Mouse (Mus musculus) inflammation-experienced regulatory T-cells, adult 6 months (primary cell): ENCODE measurements around the gene Txnrd3. TPM values are rescaled to one million over a fixed set of nuclear protein-coding genes. Genes with fewer than 3 reads are reported as not detected.

ENCODE experiments used
- ATAC-seq: one replicate; pipeline ENCODE4 v1.8.0; 2017
- polyA plus RNA-seq, 3 experiments: library from polyadenylated mRNA; unstranded; fragments of 100-300 nt; shearing (Covaris generic); gene quantifications; one replicate each; pipeline ENCODE4 v1.2.1; 2017

Txnrd3 gene
- polyA plus RNA-seq, 3 experiments from 2014 or later: 0.48 to 0.74 TPM; not detected in 1

DNA sequence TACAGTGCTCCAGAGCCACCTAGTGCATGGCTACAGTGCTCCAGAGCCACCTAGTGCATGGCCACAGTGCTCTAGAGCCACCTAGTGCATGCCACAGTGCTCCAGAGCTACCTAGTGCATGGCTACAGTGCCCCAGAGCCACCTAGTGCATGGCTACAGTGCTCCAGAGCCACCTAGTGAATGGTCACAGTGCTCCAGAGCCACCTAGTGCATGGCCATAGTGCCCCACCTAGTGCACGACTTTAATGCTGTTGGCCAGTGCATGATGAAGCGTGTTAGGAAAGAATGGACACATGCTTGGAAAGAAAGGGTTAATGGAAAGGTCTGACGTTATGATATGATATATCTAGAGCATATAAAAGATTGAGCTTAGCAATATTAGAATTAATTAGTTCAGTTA lies 14.6 kb downstream of the Txnrd3 start:
- no peak for ATAC-seq

DNA sequence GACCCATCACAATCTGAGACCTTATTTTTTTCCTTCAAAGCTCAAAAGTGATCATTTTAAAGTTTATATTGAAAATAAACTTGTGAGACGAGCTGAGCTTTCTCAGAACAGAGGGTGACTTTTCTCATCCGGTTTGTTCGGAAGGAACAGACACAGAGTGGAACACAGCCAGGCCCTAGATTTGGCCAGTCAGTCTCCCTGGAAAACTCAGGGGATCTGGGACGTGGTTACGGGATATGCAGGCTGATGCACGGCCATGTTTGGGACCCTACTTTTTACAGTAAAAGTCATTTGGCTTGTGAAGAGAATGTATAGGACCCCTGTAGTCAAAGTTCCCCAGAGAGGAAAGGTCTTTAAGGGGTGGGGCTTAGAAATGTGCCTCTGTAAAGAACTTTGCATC lies 15.1 kb downstream of the Txnrd3 start:
- ATAC-seq: no peak

DNA sequence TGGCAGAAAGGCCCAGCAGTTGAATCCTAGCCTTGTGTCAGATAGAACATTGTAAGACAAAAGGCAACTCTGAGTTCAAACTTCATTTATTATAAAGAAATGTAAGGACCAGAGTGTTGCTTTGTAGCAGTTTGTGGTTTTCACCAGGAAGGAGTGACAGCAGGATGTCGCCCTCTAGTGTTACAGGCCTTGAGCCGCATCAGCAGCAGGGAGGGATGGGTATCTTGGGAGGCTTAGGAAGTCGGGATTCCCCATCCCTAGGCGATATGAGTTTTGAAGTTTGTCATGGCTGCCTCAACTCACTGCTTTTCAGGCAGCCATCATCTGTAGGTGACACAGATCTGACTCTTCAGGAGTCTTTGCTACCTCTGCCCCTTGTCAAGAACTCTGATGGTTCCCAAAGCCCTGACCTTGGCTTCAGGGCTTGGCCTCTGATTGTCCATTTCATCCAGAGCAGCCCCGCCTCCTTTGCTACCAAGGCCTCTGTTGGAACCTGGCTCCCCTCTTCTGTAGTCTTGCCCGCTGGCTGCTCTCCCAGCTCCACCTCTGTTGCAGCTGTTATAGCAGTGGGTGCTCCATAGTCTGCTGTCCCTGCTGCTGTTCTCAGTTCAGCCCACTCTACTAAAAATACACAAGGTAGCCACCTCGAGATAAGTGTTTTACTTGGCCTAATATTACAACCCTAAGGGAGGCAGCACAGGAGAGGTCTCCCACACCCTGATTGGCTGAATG lies 16.1 kb downstream of the Txnrd3 start:
- no peak for ATAC-seq

DNA sequence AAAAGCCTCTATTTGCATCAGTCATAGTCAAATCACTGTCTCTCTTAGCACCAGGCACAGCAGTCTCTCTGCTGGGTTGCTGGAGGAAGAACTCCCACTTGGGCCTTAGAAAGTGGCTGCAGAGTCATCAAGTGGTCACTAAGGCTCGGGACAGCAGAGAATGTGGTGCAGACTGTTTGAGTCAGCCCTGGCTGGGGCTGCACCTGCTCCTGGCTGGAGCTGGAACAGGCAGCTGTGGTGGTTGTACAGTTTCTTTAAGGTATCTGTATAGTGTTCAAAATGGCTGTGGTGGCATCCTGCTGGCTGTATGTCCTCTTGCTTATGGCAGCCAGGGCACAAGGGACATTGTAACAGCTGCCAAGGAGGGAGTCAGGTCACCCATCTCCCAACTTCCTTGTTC lies 16.7 kb downstream of the Txnrd3 start:
- no peak for ATAC-seq

DNA sequence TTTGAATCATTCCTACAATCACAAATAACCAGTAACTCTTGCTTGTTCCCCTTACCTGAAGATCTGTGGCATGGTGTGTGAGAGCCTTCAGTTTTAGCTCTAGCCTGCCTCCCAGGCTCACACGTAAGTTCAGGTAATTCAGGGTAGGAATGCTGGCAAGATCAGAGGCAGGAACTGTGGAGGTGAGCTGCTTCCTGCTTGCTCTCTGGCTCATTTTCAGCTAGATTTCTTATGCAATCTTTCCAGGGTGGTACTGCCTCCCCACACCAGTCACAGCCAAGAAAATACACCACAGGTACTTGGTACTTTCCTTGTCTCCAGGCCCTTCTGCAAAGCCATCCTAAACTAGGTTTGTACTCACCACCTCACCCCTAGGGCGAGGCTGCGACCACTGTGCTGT lies 18.7 kb downstream of the Txnrd3 start:
- no peak for ATAC-seq

DNA sequence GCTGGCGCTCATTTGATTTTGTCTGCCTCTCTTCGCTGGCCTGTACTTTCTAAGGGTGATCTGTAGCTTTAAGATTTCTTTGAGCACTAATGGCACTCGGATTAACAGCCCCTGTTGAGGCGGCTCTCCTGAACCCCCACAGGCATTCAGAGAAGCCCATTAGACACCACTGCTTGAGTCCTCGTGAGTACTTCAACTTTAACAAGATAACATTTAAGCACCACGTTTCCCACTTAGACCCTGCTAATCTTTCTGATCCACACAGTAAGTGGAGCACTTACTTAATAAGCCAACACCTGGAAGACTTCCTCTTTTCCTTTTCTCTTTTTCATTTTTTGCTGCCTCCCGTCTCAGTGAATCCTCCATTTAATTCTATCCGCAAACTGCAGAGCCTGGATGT lies 21.4 kb downstream of the Txnrd3 start:
- ATAC-seq: no peak

DNA sequence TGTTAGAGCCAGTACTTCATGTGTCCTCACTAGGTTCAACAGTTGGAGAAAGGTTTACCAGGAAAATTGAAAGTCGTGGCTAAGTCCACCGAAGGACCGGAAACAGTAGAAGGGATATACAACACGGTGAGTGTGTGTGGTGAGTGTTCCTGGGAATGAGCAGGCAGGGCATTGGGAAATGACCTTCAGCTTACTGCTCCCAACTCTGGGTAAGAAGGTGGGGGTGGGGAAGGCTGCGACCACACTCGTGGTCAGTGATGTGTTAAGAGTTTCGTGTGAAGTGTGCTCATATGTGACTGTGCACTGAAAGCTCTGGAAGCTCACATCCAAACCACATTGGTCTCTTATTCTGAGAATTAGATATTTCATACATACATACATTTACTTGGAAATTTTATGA lies 21.9 kb downstream of the Txnrd3 start:
- ATAC-seq: no peak

DNA sequence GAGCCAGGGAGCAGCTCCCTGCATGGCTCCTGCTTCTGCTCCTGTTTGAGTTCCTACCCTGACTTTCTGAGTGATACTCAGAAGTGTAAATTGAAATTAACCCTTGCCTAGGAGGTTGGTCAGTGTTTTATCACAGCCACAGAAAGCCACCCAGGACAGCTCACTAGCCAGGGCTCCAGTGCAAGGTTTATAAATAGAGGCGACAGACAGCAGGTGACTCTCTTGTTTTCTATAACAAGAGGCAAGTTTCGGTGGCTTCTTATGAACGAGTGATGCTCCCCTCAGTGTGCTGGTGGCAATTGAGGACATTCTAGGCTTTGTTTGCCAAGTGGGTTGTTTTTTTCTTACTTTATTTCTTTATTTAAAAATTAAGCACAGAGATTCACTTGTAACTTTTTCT lies 23.2 kb downstream of the Txnrd3 start:
- ATAC-seq: no peak

DNA sequence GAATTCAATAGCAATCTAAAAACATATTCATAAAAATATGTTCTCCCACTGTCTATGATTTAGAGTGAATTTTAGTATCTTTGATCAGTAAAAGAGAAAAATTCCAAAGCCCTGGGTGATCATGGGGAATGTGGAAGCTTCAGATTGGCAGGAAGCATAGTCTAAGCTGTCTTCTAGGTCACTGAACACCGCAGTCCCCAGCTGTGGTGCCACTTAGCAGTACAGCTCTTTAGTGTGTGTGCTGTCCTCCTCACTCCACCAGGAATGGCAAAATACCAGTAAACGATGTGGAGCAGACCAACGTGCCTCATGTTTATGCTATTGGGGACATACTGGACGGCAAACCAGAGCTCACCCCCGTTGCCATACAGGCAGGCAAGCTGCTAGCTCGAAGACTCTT lies 25.8 kb downstream of the Txnrd3 start:
- ATAC-seq: no peak

DNA sequence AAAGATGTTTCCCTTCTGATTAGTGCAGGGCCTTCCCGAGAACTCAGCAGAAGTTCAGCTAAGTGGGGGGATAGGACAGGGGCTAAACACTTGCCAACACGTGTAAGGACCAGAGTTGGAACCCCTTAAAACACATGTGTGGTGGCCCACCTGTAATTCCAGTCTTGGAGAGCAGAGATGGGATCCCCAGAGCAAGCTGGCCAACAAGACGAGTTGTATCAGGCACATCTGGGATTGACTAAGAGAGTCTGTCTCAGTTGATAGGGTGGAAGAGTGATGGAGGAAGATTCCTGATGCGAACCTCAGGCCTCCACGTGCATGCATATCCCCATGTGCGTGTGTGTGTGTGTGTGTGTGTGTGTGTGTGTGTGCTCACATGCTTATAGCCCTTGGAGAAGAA lies 27.6 kb downstream of the Txnrd3 start:
- no peak for ATAC-seq

DNA sequence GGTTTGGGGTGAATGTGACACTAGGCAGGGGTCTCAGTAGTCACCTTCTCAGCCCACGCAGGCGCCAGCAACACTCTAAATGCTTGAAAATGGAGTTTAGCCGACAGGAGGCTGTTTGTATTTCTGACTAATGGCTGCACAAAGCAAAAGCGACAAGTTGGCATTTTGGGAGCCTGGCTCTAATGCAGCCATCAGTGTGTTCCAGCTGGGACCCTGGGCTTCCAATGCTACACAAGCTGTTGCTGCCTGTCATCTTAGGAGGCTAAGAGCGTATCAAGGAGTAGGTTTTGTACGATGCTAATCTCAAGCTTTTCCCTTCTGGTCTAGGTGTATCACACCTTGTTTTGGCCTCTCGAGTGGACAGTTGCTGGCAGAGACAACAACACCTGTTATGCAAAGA lies 28.9 kb downstream of the Txnrd3 start:
- ATAC-seq: no peak

DNA sequence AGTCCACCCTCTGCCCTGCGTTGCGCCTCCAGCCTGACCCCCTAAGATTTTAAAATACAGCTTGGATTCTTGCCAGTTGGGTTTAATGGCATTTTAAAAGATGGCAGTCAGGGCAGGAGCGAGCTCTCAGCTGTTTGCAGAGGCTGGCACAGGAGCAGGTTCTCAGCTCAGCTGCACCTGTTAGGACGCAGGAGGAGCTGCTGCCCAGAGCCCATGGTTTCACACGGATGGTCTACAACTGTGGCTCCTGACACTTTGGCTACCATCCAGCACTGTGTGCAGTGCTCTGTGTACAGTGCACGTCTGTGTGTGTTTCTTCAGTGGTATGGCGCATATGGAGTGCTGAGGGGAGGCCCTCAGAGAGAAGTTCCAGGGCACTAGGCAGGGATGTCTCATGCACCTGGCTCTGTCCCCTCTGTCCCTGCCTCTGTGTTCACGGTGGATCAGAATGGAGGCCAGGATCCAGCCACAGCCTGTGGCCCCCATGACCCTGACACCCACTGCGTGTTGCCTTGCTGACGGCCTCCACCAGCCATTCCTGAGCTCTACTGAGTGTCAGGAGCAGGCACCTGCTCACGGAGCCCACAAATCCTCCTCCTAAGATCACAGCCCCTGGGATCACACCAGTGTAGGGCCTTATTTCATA lies 29.5 kb downstream of the Txnrd3 start:
- ATAC-seq: no peak

DNA sequence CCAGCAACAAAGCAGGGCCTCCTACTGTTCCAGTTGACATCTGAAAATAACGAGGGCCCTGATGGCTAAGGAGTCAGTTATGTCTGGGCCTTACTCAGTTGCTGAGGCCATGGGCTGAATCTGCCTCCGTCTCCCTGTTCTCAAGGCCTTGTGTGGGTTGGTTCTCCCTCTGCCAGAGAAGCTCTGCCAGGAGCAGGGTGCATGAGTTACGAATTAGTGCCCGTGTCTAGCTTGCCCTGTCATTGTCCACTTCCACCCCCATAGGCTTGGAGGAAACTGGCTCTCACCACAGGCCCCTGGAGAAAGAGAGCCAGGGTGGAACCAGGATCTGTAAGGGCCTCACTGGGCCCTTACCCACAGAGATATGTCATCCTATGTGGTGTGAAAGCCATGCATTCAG lies 34.7 kb downstream of the Txnrd3 start:
- ATAC-seq: no peak

DNA sequence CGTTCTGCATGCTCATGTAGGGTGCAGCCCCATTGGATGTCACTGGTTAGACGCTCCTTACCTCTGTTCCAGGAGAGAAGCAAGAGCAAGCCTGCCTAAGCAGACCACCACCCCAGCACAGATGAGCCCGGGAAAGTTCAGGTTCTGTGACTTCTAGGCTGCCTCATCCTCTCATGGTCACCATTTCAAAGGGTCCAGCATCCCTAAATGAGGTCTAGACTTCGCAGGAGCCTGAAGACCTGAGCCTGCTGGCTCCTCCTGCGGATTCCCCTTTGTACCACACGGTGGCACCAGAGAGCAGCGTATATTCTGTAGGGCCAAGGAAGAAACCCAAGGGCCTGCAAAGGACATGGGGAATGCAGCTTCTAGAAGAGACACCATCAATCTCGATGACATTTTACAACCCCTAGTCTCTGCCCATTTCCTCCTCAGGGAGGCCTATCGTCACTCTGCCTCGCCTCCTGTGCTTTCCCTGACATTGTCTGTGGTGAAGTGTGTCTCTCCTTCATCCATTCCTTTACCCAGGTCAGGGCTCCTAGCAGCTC lies 35.6 kb downstream of the Txnrd3 start:
- peak; percentile 54 for ATAC-seq

DNA sequence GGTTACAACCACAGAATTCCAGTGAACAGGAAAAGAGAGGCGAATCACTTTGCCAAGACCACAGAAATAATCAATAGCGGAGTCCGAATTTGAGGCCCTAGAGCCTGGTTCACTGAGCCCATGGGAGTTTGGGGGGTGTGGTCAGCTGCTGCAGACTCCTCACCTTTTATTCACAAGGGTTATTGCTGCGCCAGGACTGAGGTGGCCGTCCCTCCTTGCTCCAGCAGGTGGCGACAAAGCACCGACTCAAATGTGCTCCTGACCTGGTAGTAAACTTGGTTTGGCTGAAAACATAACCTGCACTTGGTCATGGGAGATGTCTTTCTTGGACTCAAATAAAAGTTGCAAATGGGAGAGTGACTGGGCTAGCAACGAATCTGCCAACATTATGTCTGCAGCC lies 36.4 kb downstream of the Txnrd3 start:
- ATAC-seq: peak; percentile 58

DNA sequence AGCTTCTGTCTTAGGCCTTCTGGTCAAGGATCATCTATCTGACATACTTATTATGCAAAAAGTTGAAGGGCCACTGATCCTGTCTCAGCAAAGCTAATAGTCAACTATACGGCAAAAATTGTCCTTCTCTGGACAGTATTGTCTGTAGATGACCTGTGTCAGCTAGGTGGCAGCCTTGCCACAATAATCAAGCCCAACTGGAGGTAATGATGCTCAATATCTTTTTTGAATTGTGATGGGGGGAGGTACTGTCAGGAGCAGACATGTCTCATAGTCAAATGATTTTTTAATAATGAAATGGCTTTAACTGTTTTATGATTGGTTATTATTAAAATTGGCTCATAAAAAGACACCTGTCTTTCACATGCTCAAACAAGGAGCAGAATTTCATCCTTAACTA lies 40.4 kb downstream of the Txnrd3 start:
- ATAC-seq: no peak

DNA sequence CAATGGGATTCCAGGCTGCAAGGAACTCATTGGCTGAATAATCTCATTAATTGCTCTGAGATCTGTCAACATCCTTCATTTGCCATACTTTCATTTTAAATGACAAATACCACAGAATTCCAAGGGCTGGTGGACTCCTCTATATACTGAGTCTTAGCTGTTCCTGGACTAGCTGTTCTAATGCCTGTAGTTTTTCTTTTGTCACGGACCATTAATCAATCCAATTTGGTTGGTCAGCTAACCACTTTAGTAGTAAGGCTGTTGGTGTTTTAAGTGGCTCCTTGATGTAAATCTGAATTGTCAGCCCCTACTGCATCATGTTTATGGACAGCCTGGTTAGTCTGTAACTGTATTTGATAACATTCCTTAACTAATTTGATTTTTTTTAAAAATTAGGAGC lies 43.3 kb downstream of the Txnrd3 start:
- ATAC-seq: no peak

DNA sequence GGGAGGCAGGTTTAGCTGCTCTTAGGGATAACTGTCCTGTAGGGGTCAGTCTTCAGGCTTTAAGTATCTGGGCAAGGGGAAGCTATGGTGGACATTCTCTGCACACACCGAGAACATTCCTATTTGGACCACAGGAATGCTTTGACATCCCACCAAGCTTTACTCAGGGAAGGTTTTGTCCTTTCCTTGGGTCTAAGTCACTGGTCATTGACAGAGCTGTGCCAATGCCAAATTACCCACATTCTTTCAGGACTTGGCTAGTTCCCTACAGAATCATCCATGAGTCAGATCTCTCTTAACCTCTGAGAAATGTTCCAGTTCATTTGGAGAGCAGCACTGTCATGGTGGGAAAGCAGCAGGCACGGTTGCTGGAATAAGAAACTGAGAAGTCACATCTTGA lies 62.8 kb downstream of the Txnrd3 start:
- no peak for ATAC-seq

DNA sequence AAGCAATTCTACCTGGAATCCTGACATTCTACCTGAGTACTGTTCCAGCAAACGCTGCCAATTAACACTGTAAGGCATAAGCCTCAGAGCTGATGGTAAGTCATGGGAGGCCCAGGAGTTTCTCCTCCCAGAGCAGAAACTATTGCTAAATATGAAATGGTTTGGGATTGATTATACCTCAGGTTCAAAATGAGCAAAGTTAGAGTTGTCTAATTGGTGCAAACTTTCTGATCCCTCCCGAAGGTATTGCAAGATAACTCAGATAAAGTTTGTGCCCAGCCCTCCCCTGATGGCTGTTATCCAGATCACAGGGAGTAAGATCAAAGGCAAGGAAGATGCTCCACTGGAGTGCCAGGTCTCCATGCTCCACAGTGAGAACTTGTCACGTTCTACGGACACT lies 63.5 kb downstream of the Txnrd3 start, which contains the start of gene Vmn1r40:
Vmn1r40 (plus strand) TSS at position 301 of the 400 bp plus-strand sequence.
- no peak for ATAC-seq

DNA sequence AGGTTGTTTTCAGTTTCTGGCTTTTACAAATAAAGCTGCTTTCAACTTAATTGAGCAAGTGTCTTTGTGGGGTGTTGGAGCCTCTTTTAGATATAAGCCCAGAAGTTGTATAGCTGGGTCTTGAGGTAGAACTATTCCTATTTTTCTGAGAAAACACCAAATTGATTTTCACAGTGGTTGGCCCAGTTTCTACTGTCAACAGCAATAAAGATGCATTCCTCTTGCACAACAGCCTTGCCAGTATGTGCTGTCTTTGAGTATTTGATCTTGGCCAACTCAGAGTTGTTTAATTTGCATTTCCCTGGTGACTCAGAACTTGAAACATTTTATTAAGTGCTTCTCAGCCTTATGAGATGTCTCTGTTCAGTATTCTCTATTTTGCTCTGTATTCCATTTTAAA lies 74.3 kb downstream of the Txnrd3 start:
- no peak for ATAC-seq
